Mouse (Mus musculus): ENCODE measurements around the gene Inpp1. TPM values are rescaled to one million over a fixed set of nuclear protein-coding genes. Genes with fewer than 3 reads are reported as not detected.

Gene Inpp1
- 11.8 TPM for polyA plus RNA-seq (2014; fragmentation: Illumina TruSeq; extraction: RNeasy Lipid Tissue Mini Kit (QIAGEN cat#74804); ENCODE audit: low read depth, low replicate concordance)

DNA sequence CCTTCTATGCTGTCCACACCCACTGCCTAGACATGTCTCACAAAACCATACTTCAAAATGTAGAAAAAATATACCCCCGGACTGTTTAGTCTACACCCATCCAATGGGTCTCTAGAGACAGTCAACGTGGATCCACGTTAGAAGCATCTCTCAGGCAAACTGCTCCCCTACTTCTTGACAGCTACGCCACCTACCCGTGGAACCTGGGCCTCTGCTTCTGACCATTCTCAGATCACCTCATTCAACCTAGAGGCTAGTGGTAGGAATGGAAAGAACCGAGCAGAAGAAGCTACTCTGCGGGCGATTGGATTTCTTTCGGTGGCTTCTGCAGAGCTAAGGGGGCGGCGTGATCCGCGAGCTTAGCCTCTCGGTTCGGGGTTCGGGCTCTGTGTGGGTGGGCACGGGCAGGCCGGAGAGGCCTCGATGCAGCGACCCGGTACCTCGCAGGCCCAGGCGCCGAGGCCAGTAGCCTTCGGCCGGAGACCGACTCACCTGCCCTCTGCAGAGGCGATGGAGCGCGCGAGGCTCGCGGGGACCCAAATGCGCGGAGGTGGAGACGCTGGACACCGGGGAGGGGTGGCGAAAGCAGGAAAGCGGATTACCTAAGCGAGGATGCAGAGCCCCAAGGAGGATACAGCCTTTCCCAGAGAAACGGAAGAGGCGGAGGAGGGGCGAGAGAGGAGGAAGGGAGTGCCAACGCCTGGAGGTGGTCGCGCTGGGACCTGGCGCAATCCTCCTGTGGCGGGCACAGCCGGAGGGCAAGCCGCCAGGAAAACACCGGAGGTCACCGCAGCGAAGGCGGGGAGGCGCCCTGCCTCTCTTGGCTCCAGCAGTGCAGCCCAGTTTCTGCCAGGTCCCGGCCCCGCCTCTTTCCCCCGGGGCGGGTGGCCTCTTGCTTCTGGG lies at the start of gene Inpp1:
Inpp1 (minus strand) TSS at position 779 of the 903 bp plus-strand sequence.

DNA sequence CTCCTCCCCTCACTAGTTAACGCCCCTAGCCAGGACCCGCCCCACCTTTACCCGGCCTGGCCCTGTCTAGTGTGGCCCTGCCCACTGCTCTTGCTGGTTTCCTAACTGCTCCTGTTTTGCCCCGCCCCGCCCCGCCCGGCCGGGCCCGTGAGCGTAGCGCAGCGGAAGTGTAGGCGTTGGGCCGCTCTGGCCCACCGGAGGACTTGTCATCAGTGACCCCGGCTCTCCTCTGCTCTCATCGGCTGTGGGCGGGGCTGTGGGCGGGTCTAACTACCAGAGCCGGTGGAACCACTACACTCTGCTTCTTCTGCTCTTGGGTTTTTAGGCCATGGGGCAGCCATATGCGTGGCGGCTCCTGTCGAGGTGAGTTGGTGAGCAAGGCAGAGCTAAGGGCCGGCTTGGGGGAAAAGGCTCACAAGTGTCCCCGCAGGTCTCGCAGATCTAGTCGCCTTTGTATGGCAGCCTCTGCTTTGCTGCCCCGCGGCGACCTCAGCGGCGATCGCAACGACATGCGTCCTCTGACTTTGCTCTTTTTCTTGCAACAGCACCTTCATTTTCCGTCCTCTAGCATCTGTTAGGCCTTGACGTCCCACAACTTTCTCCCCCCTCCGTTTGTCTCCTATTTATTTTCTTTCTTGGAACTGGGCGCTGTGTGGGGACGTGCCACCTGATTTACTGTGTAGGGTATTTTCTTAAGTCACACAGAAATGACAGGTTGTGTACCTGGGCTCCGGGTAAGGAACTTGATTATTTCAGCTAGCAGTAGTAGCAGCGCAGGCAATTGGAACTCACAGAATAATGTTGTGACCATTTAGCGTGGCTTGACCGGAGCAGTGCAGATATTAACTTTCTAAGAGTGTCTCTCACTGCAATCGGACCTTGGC lies 27.5 kb upstream of the Inpp1 start, which contains the start of gene Hibch:
Hibch (plus strand) TSS at position 148 of the 884 bp plus-strand sequence.

Other genes with a start within 250 kb of the Inpp1 start
- gene Nemp2, start 187.0 kb downstream of the Inpp1 start, polyA plus RNA-seq (2014; fragmentation: Illumina TruSeq; extraction: RNeasy Lipid Tissue Mini Kit (QIAGEN cat#74804); ENCODE audit: low read depth, low replicate concordance), result 4.0 TPM
- 21.6 TPM for gene Mfsd6, start 90.2 kb downstream of the Inpp1 start, polyA plus RNA-seq (2014; fragmentation: Illumina TruSeq; extraction: RNeasy Lipid Tissue Mini Kit (QIAGEN cat#74804); ENCODE audit: low read depth, low replicate concordance)
- gene Hibch, start 27.2 kb upstream of the Inpp1 start, polyA plus RNA-seq (2014; fragmentation: Illumina TruSeq; extraction: RNeasy Lipid Tissue Mini Kit (QIAGEN cat#74804); ENCODE audit: low read depth, low replicate concordance), result 78.4 TPM
- 15.7 TPM for gene 1700019D03Rik, start 202.5 kb upstream of the Inpp1 start, polyA plus RNA-seq (2014; fragmentation: Illumina TruSeq; extraction: RNeasy Lipid Tissue Mini Kit (QIAGEN cat#74804); ENCODE audit: low read depth, low replicate concordance)
- gene Mstn, start 244.0 kb upstream of the Inpp1 start, polyA plus RNA-seq (2014; fragmentation: Illumina TruSeq; extraction: RNeasy Lipid Tissue Mini Kit (QIAGEN cat#74804); ENCODE audit: low read depth, low replicate concordance), result not detected